Mouse (Mus musculus) spleen, postnatal 14 days (tissue): ENCODE measurements around the gene Rbm4b.
"Not testable (repeated sequence)": the region's sequence is repeated elsewhere in the genome, so short reads cannot be mapped to it uniquely, and the experiment has no call there.

Source experiments
- DNase-seq, 2 experiments: peaks; one replicate each; pipeline ENCODE4 v3.0.0; 2021 to 2022; ENCODE audit warnings: low spot score in 2 of 2

The Rbm4b gene

GRCm38 (mm10) chr19:4810309-4810708 is 54.0 kb downstream of the Rbm4b start:
- DNase-seq: no peak

- DNase-seq: no peak
Observed at GRCm38 (mm10) chr19:4810746-4811062, 54.4 kb downstream of the Rbm4b start.

- DNase-seq: peak; percentile 94
Observed at GRCm38 (mm10) chr19:4811063-4811908, 55.0 kb downstream of the Rbm4b start, which contains the start of the genes Gm21992 and Rbm14. TSS of gene Gm21992 (minus strand) at chr19:4811612. TSS of gene Rbm14 (minus strand) at chr19:4811634.

- DNase-seq: no peak
Observed at GRCm38 (mm10) chr19:4811909-4812242, 55.6 kb downstream of the Rbm4b start.

GRCm38 (mm10) chr19:4812334-4812949 is 56.1 kb downstream of the Rbm4b start:
- DNase-seq: not testable (repeated sequence)

GRCm38 (mm10) chr19:4813015-4813414 is 56.7 kb downstream of the Rbm4b start:
- DNase-seq: peak in 1 of 2 experiments; percentile 38
